Mouse (Mus musculus) lung, postnatal 0 days (tissue): ENCODE results near the gene Map4k2. TPM values are rescaled to one million over a fixed set of nuclear protein-coding genes. Genes with fewer than 3 reads are reported as not detected.

ENCODE experiments used
- ATAC-seq: fragments of 200-750 bp; cut with Nextera tagmentation; 2 replicates; pipeline ENCODE4 v1.8.0; 2017; ENCODE audit warnings: moderate library complexity
- DNase-seq: peaks from one replicate; pipeline ENCODE4 v3.0.0-alpha.2; 2016; ENCODE audit warnings: low spot score
- H3K27ac ChIP-seq: fragments of 300-500 bp; sonication (generic); 2 replicates; pipeline ENCODE4 v1.5.1; 2014; ENCODE audit warnings: antibody characterized with exemption, mild to moderate bottlenecking, low read length, mixed read lengths
- H3K27me3 ChIP-seq: fragments of 300-500 bp; sonication (generic); replicated peaks from 2 replicates; pipeline ENCODE4 v1.6.1; 2014; ENCODE audit warnings: low read length, mixed read lengths; ENCODE audit not compliant: insufficient read depth
- H3K36me3 ChIP-seq: fragments of 300-500 bp; sonication (generic); 2 replicates; pipeline ENCODE4 v1.6.1; 2014; ENCODE audit warnings: low read length, mixed read lengths; ENCODE audit not compliant: insufficient read depth
- H3K4me1 ChIP-seq: fragments of 300-500 bp; sonication (generic); 2 replicates; pipeline ENCODE4 v1.6.1; 2014; ENCODE audit warnings: antibody characterized with exemption, low read depth, low read length, mixed read lengths; ENCODE audit not compliant: insufficient read depth
- H3K4me2 ChIP-seq: fragments of 300-500 bp; sonication (generic); replicated peaks from 2 replicates; pipeline ENCODE4 v1.6.1; 2014; ENCODE audit warnings: low read depth, mild to moderate bottlenecking, low read length, moderate library complexity, mixed read lengths
- H3K4me3 ChIP-seq: fragments of 300-500 bp; sonication (generic); 2 replicates; pipeline ENCODE4 v1.5.1; 2014; ENCODE audit warnings: low read depth, low read length
- H3K9ac ChIP-seq: fragments of 300-500 bp; sonication (generic); replicated peaks from 2 replicates; pipeline ENCODE4 v1.6.1; 2014; ENCODE audit warnings: low read depth, mild to moderate bottlenecking
- H3K9me3 ChIP-seq: fragments of 300-500 bp; sonication (generic); 2 replicates; pipeline ENCODE4 v1.6.1; 2016; ENCODE audit warnings: low read length, mixed read lengths
- CTCF ChIP-seq: IDR thresholded peaks from 2 replicates; pipeline ENCODE4 v1.5.1; 2016; ENCODE audit warnings: antibody characterized with exemption, mild to moderate bottlenecking
- EP300 ChIP-seq: IDR thresholded peaks from 2 replicates; pipeline ENCODE4 v1.6.1; 2016; ENCODE audit warnings: antibody characterized with exemption, mild to moderate bottlenecking, control low read depth
- WGBS: fragments of 180-500 bp; shearing (Covaris S2); extraction: QIAGEN DNeasy Blood & Tissue Kit; methylation state at CpG from one replicate; pipeline ENCODE4 v1.1.7; 2014; 5-methylcytosine and 5-hydroxymethylcytosine counted together
- polyA plus RNA-seq: library from polyadenylated mRNA; unstranded; fragments of >200 nt; fragmentation: Nextera tagmentation; extraction: Ambion mirVana; gene quantifications from 2 replicates; pipeline ENCODE4 v1.2.1, GENCODE M21; 2015

Gene Map4k2
- polyA plus RNA-seq, 1 experiment from 2014 or later, result 22.5 TPM

- DNase-seq, result no peak
- WGBS, result 74% methylated on average over 2 of the region's 2 CpGs
Measured at GRCm38 (mm10) chr19:6370175-6370574, 29.2 kb downstream of the Map4k2 start.

DNA sequence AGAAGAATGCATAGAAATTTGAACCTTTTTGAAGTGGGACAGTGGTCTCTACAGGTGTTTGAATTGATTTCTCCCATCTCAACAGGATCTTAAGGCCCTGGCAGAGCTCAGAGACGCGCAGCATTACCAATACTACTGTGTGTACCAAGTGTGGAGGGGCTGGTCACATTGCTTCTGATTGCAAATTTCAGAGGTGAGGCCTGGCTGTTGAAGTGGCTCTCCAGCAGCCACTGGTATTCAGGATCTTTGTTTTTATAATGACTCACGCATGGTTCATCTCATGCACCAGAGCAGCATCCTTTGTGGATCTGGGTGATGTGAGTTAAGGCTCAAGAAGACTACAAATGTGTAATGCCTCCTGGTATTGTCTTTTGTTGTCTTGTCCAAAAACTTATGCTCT is 31.5 kb downstream of the Map4k2 start:
- Histone ChIP-seq H3K27me3 (no peaks in the 10 kb centered on the region), H3K36me3 (peaks cover 59% of the 10 kb centered on the region), H3K9me3 (no peaks in the 10 kb centered on the region), H3K4me1 (no peaks in the 10 kb centered on the region), H3K4me3 (no peak overlapping the region), H3K27ac (no peak overlapping the region), H3K4me2 (no peak overlapping the region), H3K9ac (no peak overlapping the region)
- TF ChIP-seq CTCF, result no peak
- no peak for TF ChIP-seq EP300
- DNase-seq (peak; percentile 69), ATAC-seq (peak; percentile 52)
- 47% methylated on average over 3 of the region's 3 CpGs for WGBS

More at GRCm38 (mm10) chr19:6370175-6370574, 29.2 kb downstream of the Map4k2 start:
- Histone ChIP-seq H3K36me3 (peaks cover 69% of the 10 kb centered on the region), H3K4me1 (peaks cover 4% of the 10 kb centered on the region; the same call in 1 of the 2 replicates), H3K9ac (no peak overlapping the region), H3K27ac (no peak overlapping the region), H3K4me2 (no peak overlapping the region), H3K27me3 (no peaks in the 10 kb centered on the region), H3K9me3 (no peaks in the 10 kb centered on the region), H3K4me3 (no peak overlapping the region)
- no peak for TF ChIP-seq EP300
- TF ChIP-seq CTCF, result no peak
- no peak for ATAC-seq

DNA sequence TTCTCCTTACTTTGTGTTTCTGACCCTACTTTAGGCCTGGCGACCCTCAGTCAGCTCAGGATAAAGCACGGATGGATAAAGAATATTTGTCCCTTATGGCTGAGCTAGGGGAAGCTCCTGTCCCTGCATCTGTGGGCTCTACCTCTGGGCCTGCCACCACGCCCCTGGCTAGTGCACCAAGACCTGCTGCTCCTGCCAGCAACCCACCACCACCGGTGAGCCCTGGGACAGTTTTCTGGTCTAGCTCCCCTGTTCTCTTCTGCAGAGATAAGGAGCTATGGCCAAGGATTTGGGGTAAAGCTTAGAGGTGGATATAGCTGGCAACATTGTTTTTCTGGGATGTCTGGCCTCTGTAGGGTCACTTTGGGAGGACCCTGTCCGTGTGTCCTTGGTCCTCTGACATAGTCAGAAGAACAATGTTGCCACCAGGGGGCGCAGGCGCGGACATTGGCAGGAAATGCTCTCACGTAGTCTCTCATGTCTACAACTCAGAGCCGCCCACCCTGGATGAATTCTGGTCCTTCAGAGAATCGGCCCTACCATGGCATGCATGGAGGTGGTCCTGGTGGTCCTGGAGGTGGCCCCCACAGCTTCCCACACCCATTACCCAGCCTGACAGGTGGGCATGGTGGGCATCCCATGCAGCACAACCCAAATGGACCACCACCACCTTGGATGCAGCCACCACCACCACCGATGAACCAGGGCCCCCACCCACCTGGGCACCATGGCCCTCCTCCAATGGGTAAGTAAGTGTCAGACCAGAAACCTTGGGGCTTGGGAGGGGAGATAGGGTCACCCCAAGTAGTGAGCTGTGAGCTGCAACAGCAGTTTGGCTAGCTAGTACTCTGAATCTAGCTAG is 32.8 kb downstream of the Map4k2 start:
- ATAC-seq, result peak; percentile 50
- 48% methylated on average over 12 of the region's 12 CpGs for WGBS
- H3K9ac ChIP-seq, result no peak overlapping the region

DNA sequence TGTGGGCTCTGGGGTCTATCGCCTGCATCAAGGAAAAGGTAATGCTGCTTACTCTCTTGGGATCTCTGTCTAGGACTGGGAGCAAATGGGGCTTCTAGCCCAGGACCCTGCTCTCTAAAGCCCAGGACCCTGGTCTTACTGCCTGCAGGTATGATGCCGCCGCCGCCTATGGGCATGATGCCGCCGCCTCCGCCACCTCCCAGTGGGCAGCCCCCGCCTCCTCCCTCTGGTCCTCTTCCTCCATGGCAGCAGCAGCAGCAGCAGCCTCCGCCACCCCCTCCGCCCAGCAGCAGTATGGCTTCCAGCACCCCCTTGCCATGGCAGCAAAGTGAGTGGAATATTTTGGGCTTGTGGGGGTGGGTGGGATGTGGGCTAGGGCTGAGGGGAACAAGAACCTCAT is 33.6 kb downstream of the Map4k2 start:
- DNase-seq (no peak), ATAC-seq (no peak)
- 98% methylated on average over 10 of the region's 10 CpGs for WGBS
- H3K27ac ChIP-seq, result no peak overlapping the region
- H3K27me3 ChIP-seq, result no peaks in the 10 kb centered on the region
- H3K36me3 ChIP-seq, result peaks cover 54% of the 10 kb centered on the region
- H3K4me3 ChIP-seq, result no peak overlapping the region
- H3K9me3 ChIP-seq, result no peaks in the 10 kb centered on the region
- H3K9ac ChIP-seq, result no peak overlapping the region
- H3K4me1 ChIP-seq, result no peaks in the 10 kb centered on the region
- H3K4me2 ChIP-seq, result no peak overlapping the region
- TF ChIP-seq EP300 (no peak), CTCF (no peak)

More for the DNA sequence above, 32.8 kb downstream of the Map4k2 start:
- H3K4me1 ChIP-seq, result no peaks in the 10 kb centered on the region
- H3K27me3 ChIP-seq, result no peaks in the 10 kb centered on the region
- no peak overlapping the region for H3K27ac ChIP-seq
- no peak overlapping the region for H3K4me3 ChIP-seq
- no peak overlapping the region for H3K4me2 ChIP-seq
- DNase-seq, result peak; percentile 76
- peaks cover 58% of the 10 kb centered on the region for H3K36me3 ChIP-seq
- TF ChIP-seq EP300 (no peak), CTCF (peak; percentile 86)
- H3K9me3 ChIP-seq, result no peaks in the 10 kb centered on the region

- WGBS, result 89% methylated on average over 38 of the region's 42 CpGs
- DNase-seq, result no peak
- no peak for ATAC-seq
Measured at GRCm38 (mm10) chr19:6375423-6376254, 34.7 kb downstream of the Map4k2 start.

DNA sequence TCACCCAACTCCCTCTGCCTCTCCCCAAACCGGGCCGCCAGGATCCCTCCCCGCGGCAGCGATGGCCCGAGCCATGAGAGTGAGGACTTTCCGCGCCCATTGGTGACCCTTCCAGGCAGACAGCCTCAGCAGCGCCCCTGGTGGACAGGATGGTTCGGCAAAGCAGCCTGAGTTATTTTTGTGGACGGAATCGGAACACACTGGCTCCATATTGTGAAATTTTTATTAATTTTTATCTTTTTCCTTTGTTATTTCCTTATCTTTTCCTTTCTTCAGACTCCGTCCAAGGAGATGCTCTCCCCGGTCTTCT is 35.3 kb downstream of the Map4k2 start:
- Histone ChIP-seq H3K27me3 (no peaks in the 10 kb centered on the region), H3K9ac (no peak overlapping the region), H3K4me2 (no peak overlapping the region), H3K4me3 (no peak overlapping the region), H3K4me1 (no peaks in the 10 kb centered on the region), H3K9me3 (no peaks in the 10 kb centered on the region), H3K27ac (no peak overlapping the region), H3K36me3 (peaks cover 50% of the 10 kb centered on the region)
- 74% methylated on average over 14 of the region's 14 CpGs for WGBS
- peak; percentile 78 for TF ChIP-seq CTCF
- no peak for TF ChIP-seq EP300
- DNase-seq, result peak; percentile 39
- no peak for ATAC-seq

More at GRCm38 (mm10) chr19:6375423-6376254, 34.7 kb downstream of the Map4k2 start:
- TF ChIP-seq CTCF, result no peak
- no peak for TF ChIP-seq EP300
- no peak overlapping the region for H3K4me3 ChIP-seq
- H3K9me3 ChIP-seq, result no peaks in the 10 kb centered on the region
- H3K27ac ChIP-seq, result no peak overlapping the region
- H3K36me3 ChIP-seq, result peaks cover 52% of the 10 kb centered on the region
- no peaks in the 10 kb centered on the region for H3K27me3 ChIP-seq
- H3K4me1 ChIP-seq, result no peaks in the 10 kb centered on the region
- H3K4me2 ChIP-seq, result no peak overlapping the region
- no peak overlapping the region for H3K9ac ChIP-seq
